Mouse (Mus musculus) heart, postnatal 10 days (tissue): ENCODE results near the gene Cldn10. TPM values are rescaled to one million over a fixed set of nuclear protein-coding genes. Genes with fewer than 3 reads are reported as not detected.

Source experiments
- DNase-seq, 2 experiments: peaks; one replicate each; pipeline ENCODE4 v3.0.0; 2021
- intact Hi-C: fragments of 180-260 bp; cut with DNase I; formaldehyde crosslinking; loops from one replicate; pipeline ENCODE4 v1.15.1; 2025
- total RNA-seq, 2 experiments: library from RNA; stranded (reverse); gene quantifications; 2 replicates each; pipeline ENCODE4 v1.2.3; 2021

Cldn10 gene
- total RNA-seq, 2 experiments from 2014 or later = 0.60 TPM; not detected in 1

GRCm38 (mm10) chr14:118855141-118855800, 67.6 kb downstream of the Cldn10 start:
- intact Hi-C loops = no loop called here
- DNase-seq = peak in 1 of 2 experiments; percentile 12

- intact Hi-C loops = no loop called here
- no peak for DNase-seq
These were observed 68.9 kb downstream of the Cldn10 start for GRCm38 (mm10) chr14:118856563-118856962.

GRCm38 (mm10) chr14:118858318-118858717, 70.6 kb downstream of the Cldn10 start:
- no peak for DNase-seq

GRCm38 (mm10) chr14:118862253-118862652, 74.5 kb downstream of the Cldn10 start:
- DNase-seq = no peak
- intact Hi-C loops = no loop called here

More at GRCm38 (mm10) chr14:118858318-118858717, 70.6 kb downstream of the Cldn10 start:
- intact Hi-C loops = no loop called here

GRCm38 (mm10) chr14:118864905-118865304, 77.2 kb downstream of the Cldn10 start:
- no peak for DNase-seq
- intact Hi-C loops = no loop called here

- no peak for DNase-seq
- intact Hi-C loops = no loop called here
These were observed 78.5 kb downstream of the Cldn10 start for GRCm38 (mm10) chr14:118866014-118866811.

GRCm38 (mm10) chr14:118867366-118867765, 79.7 kb downstream of the Cldn10 start:
- intact Hi-C loops = no loop called here
- no peak for DNase-seq

- intact Hi-C loops = no loop called here
- no peak for DNase-seq
These were observed 80.5 kb downstream of the Cldn10 start for GRCm38 (mm10) chr14:118868102-118868724.

- intact Hi-C loops = no loop called here
- no peak for DNase-seq
These were observed 82.0 kb downstream of the Cldn10 start for GRCm38 (mm10) chr14:118869712-118870111.

GRCm38 (mm10) chr14:118874126-118874525, 86.4 kb downstream of the Cldn10 start:
- no peak for DNase-seq

GRCm38 (mm10) chr14:118874786-118875415, 87.2 kb downstream of the Cldn10 start:
- intact Hi-C loops = no loop called here
- no peak for DNase-seq

More at GRCm38 (mm10) chr14:118874126-118874525, 86.4 kb downstream of the Cldn10 start:
- intact Hi-C loops = no loop called here

- DNase-seq = no peak
- intact Hi-C loops = no loop called here
These were observed 90.7 kb downstream of the Cldn10 start for GRCm38 (mm10) chr14:118878346-118878910.

GRCm38 (mm10) chr14:118880696-118881095, 93.0 kb downstream of the Cldn10 start:
- DNase-seq = no peak
- intact Hi-C loops = no loop called here

- intact Hi-C loops = no loop called here
- no peak for DNase-seq
These were observed 95.9 kb downstream of the Cldn10 start for GRCm38 (mm10) chr14:118883344-118884249.

- intact Hi-C loops = no loop called here
- no peak for DNase-seq
These were observed 96.5 kb downstream of the Cldn10 start for GRCm38 (mm10) chr14:118884250-118884556.

- no peak for DNase-seq
These were observed 102.4 kb downstream of the Cldn10 start for GRCm38 (mm10) chr14:118890101-118890500.

GRCm38 (mm10) chr14:118895228-118895627, 107.5 kb downstream of the Cldn10 start:
- DNase-seq = peak in 1 of 2 experiments; percentile 10
- intact Hi-C loops = no loop called here

More at GRCm38 (mm10) chr14:118890101-118890500, 102.4 kb downstream of the Cldn10 start:
- intact Hi-C loops = no loop called here

- intact Hi-C loops = no loop called here
- no peak for DNase-seq
These were observed 107.9 kb downstream of the Cldn10 start for GRCm38 (mm10) chr14:118895655-118896054.

GRCm38 (mm10) chr14:118899940-118900339, 112.2 kb downstream of the Cldn10 start:
- DNase-seq = no peak
- intact Hi-C loops = no loop called here

- intact Hi-C loops = no loop called here
- DNase-seq = no peak
These were observed 113.2 kb downstream of the Cldn10 start for GRCm38 (mm10) chr14:118900911-118901310.
